Mouse (Mus musculus) right cerebral cortex, postnatal 25 days (tissue): Measurements from ENCODE around the gene Mctp1.
A peak's percentile ranks its signal among the peaks of the same experiment; 100 is the strongest.
"Not testable (repeated sequence)": the region's sequence is repeated elsewhere in the genome, so short reads cannot be mapped to it uniquely, and the experiment has no call there.

ENCODE experiments used
- DNase-seq: peaks from one replicate; pipeline ENCODE4 v3.0.0; 2022

Mctp1 gene

GRCm38 (mm10) chr13:76484086-76484709, 99.9 kb downstream of the Mctp1 start:
- no peak for DNase-seq

DNA sequence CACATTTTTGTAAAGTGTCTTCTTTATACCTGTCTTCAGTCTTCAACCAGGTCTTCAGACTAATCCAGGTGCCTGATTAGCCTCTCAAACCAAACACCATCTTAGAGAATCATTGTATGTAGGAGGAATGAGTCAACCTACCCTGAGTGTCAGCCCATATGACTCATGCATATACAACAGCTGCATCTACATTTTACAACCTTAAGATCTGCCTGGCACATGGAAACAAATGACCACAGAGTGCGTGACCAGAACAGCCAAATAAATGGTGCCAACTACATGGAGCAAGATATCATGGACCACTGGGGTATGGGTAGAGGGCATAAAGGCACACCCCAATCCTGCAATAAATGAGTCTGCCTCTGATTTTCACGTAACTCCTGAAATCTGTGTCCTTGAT, 131.6 kb downstream of the Mctp1 start:
- DNase-seq: no peak

DNA sequence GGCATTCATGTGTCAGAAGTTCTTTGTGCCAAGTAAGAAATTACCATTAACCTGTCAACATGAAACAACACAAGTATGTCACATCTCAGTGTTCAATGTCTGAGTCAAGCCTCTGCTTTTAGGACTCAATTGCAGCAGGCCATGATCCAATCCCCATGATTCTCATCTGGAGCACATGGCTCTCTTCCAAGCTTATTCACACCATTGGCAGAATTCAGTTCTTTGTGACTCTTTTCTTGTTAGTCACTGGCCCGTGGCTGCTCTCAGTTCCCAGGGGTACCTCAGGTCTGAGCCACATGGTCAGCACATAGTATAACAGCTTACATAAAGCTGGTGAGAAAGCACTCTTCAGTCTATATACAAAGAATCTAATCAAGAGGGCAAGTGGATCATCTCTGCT, 138.8 kb downstream of the Mctp1 start:
- no peak for DNase-seq

DNA sequence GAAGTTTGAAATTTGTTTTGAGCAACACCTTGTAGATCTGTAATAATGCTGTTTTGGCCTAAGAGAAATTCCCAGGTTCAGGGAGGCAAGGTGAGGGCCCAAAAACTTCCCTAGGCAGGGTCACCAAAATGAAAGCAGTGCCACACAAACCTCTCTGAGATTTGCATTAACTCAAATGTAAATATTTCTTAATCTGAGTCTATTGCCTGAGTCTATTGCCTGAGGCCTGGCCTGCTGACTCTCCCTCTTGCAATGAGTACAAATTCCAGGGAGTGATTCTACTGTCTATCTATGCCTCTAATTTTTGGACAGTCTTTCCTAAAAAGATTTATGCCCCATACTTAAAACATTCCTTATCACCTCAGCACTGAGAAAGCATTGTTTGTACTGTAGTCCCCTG, 143.0 kb downstream of the Mctp1 start:
- no peak for DNase-seq

- DNase-seq: no peak
Measured at GRCm38 (mm10) chr13:76527751-76528150, 143.4 kb downstream of the Mctp1 start.

GRCm38 (mm10) chr13:76529915-76530314, 145.6 kb downstream of the Mctp1 start:
- DNase-seq: no peak

- DNase-seq: no peak
Measured at GRCm38 (mm10) chr13:76530867-76531504, 146.7 kb downstream of the Mctp1 start.

- no peak for DNase-seq
Measured at GRCm38 (mm10) chr13:76547854-76548253, 163.5 kb downstream of the Mctp1 start.

DNA sequence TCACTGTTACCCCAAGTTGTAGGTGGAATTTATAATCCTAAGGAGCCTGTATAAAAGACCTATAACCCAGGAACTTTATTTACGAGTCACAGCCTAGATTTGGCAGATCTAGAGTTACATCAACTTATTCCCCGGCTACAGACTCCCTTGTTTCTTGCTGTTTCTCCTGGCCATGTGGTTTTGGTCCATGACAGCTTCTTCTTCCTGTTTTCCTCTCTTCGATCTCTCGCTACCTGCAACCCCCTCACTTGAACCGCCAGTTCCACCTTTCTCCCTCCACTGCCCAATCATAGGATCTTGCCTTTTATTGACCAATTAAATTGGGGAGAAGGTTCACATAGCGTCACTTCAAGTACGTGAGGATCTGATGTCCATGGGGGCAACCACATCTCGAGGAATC, 176.6 kb downstream of the Mctp1 start:
- DNase-seq: no peak

GRCm38 (mm10) chr13:76561594-76561993, 177.3 kb downstream of the Mctp1 start:
- no peak for DNase-seq

- DNase-seq: no peak
Measured at GRCm38 (mm10) chr13:76564061-76564460, 179.7 kb downstream of the Mctp1 start.

DNA sequence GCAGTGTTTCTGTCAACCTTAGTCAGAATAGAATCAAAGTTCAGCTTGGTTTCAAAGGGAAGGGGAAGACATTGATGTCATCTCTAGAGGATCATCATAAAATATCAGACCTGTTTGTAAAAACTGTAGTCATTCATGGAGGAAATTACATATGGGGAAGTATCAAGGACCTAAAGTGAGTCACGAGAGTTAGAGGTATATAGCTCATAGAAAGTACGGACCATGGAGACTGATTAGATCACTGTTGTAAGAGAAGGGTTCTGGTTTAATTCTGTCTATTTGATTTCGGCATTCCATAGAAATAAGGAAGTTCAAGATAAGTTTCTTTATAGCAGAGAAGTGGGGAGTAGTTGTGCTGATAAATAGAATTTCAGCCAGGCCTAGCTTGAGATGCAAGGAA, 181.7 kb downstream of the Mctp1 start:
- no peak for DNase-seq

DNA sequence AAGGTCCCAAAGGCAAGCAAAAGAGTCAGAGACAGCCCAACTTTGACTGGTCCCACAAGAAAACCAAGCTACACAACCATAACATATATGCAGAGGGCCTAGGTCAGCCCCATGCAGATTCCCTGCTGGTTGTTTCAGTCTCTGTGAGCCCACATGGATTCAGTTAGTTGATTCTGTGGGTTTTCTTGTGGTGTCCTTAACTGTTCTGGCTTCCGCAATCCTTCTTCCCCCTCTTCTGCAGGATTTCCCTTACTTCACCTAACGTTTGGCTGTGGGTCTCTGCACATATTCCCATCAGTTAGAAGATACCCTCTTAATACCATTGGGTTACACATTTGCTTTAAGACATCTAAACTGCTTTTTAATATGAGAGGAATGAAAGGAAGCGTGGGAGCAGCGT, 183.1 kb downstream of the Mctp1 start:
- DNase-seq: no peak

GRCm38 (mm10) chr13:76568569-76569211, 184.4 kb downstream of the Mctp1 start:
- DNase-seq: no peak

- peak; percentile 18 for DNase-seq
Measured at GRCm38 (mm10) chr13:76579414-76579813, 195.1 kb downstream of the Mctp1 start.

DNA sequence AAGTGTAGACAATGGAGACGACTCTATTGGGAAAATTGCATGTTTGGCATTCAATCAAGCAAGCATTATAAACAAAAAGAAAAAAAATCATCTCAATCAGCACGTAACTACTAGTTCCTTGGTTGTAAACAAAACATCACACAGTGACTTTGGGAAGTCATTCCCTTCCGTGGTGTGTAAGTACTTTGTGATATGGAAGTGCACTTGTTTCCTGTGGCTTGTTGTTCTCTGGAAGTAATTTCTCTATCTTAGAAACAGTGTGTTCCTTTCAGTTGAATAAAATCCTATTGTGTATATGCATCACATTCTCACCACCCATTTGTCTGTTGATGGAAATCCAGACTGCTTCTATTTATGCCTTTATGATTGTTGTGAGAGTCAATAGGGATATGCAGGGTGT, 201.1 kb downstream of the Mctp1 start:
- DNase-seq: no peak

DNA sequence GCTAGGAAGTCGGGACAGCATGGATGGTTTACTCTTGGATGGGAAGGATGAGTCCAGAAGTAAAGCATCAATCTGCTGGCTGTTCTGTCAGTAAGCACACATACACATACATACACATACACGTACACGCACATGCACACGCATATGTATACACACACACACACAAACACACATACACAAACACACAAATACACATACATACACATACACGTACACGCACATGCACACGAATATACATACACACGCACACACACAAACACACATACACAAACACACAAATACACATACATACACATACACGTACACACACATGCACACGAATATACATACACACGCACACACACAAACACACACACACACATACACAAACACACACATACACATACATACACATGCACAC, 206.4 kb downstream of the Mctp1 start:
- DNase-seq: not testable (repeated sequence)

DNA sequence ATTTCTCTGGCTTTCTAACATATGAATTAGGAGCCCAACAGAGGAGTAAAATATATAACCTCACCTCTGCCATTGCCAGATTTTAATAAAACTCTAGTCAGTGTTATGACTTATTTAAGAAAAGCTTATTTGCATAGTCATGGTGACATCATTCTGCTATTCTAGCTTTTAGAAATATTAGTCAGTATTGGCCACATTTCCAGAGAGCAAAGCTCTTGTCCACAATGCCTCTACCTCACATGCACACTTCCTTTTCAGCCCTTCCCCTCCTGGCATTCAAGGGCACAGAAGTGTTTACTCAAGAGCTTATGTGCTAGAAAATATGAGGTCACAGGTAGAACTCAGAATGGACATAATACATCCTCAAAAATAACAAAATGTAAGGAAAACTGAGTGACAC, 206.9 kb downstream of the Mctp1 start:
- no peak for DNase-seq

DNA sequence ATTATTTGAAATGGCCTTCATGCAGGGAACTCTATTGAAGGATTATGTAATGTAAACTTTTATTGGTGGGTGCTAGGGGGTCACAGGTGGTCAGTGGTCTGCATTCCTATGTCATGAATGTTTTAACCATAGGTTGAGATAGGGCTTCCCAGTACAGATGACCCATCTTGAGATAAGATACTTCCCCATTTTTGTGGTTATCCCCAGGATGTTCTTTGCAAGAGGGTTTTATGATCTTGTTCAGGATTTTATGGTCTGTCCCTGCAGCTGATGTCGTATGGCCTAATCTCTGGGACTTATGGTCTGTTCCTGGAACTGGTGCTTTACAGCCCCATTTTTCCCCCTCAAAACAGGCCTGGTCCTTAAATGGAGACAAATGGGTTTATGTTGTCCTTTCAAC, 207.4 kb downstream of the Mctp1 start:
- DNase-seq: no peak

DNA sequence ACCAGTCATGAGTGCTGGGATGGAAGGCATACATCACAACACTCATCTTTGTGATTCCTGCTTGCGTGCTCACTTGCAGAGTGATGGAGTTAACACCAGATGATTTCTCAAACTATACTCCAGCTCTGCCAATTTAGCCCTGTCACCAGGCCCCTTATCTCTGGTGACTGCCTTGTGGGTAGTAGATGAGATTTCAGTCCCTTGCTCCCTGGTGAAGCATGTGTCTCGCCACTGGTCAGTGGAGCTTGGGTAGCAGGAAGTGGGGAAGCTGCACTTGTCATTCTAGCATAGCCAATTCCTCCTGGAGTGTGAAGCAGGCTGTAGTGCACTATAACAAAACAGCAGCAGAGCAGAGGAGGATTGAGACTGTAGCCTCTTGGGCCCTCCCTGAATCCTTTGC, 208.6 kb downstream of the Mctp1 start:
- DNase-seq: no peak

DNA sequence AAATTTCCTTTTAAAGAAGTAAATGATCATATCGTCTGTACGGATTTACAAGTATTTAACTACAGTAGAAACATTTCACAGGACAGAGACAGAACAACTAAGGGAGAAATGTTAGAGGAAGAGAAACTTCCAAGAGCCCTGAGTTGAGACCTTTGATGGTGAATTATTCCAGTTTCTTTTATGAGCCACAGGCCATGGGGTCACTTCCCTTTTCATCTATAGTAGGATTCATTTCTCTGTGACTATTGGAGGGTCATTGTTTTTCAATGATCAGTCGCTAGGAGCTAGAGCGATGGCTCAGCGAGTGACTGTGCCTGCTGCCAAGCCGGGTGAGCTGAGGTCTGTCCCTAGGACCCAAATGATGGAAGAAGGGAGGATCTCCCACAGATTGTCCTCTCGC, 212.7 kb downstream of the Mctp1 start:
- DNase-seq: no peak

- no peak for DNase-seq
Measured at GRCm38 (mm10) chr13:76609425-76609824, 225.1 kb downstream of the Mctp1 start.

GRCm38 (mm10) chr13:76611499-76611898, 227.2 kb downstream of the Mctp1 start:
- DNase-seq: no peak

DNA sequence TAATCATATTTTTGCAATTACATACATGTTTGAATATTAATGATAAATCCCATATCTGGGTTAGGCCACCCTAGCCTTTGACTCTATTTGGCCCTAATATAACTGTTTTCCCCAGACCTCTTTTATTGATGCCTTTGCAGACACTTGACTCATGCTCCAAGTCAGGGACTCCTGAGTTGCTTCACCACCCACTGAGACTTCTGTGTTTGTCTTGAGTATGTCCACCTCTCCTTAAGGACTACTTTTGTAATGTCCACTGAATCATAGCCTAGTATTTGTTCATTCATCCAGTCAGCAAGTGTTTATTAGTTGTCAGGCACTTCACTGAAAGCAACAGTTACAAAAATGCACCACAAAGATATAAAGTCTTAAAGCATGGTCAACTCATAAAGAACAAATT, 235.8 kb downstream of the Mctp1 start:
- DNase-seq: no peak

DNA sequence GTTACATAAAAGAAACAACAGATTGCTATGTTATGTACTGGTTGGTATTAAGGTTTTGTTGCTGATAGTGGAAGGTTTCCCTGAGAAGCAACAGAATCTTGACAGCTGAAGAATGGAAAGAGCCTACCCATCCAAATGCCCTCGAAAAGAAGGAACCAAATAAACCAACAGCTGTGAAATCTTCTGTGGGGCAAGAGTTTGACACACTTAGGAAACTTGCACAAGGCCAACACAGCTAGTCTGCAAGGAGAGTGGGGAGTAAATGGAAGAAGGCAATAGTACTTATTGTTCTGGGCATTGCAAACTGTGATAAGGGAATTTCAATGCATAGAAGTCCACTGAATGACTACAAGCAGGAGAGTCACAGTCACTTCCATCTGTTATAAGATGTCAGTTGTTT, 236.2 kb downstream of the Mctp1 start:
- DNase-seq: no peak
